Mouse (Mus musculus) adrenal gland, adult 18-20 months (tissue): ENCODE measurements around the gene Zfp646. TPM values are rescaled to one million over a fixed set of nuclear protein-coding genes. Genes with fewer than 3 reads are reported as not detected.
"Not testable (repeated sequence)": the region's sequence is repeated elsewhere in the genome, so short reads cannot be mapped to it uniquely, and the experiment has no call there.

Source experiments
- DNase-seq, 2 experiments: peaks; one replicate each; pipeline ENCODE4 v3.0.0; 2021 to 2022; ENCODE audit warnings: low spot score in 2 of 2
- long read RNA-seq, 2 experiments: library from polyadenylated mRNA; stranded (forward); transcript quantifications; one replicate each; pipeline ENCODE4 v2.0.0; 2021
- total RNA-seq, 2 experiments: library from RNA; stranded (reverse); gene quantifications; 1 replicate in 1 of 2; 2 replicates in 1 of 2; pipeline ENCODE4 v1.2.3; 2021

Gene Zfp646
- total RNA-seq = 10 to 100 TPM; 31.1 to 36.6 TPM
- long read RNA-seq, experiment 1, partial matches to known transcripts = 4 of 4 reads
- long read RNA-seq, experiment 1, other reads (novel, unspliced or antisense) = 0 of 4 reads
- long read RNA-seq, experiment 2, partial matches to known transcripts = 7 of 7 reads
- long read RNA-seq, experiment 2, other reads (novel, unspliced or antisense) = 0 of 7 reads

GRCm38 (mm10) chr7:127876041-127876466 lies at the start of gene Zfp646:
TSS of gene Zfp646 (plus strand) at chr7:127876221.
- DNase-seq = peak; percentile 69 to 70

GRCm38 (mm10) chr7:127835550-127835949 lies 40.5 kb upstream of the Zfp646 start:
- no peak for DNase-seq

DNA sequence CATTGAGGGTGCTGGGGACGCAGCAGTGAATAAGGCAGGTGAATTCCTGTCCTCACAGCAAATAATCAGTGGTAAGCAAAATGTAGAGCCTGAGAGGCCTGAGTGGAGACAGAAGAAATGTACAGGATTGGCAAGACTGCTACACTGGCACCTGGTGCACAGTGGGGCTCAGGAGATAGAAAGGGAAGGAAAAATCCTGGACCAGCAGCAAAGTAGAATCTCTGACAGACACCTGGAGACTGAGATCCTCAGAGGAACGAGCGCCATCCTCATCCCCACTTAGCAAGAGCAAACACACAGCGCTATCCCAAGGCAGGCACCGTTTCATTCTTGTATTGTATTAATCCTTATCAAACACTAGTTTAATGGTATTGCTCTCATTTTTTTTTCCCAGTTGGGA lies 38.5 kb upstream of the Zfp646 start:
- DNase-seq = no peak

GRCm38 (mm10) chr7:127837878-127838277 lies 38.1 kb upstream of the Zfp646 start:
- not testable (repeated sequence) for DNase-seq

DNA sequence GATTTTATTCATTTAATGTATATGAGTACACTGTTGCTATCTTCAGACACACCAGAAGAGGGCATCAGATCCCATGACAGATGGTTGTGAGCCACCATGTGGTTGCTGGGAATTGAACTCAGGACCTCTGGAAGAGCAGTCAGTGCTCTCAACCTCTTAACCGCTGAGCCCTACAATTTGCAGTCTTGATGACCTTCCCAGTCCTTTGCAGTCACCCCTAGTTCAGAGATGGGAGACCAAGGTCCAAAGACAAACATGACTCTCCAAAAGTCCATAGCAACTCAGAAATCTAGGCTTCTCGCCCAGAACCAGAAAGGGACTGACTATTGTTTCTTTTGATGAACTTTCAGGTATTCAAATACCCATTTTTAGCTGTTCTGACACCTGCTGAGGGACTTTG lies 36.0 kb upstream of the Zfp646 start:
- DNase-seq = not testable (repeated sequence)

- peak; percentile 47 to 57 for DNase-seq
Measured at GRCm38 (mm10) chr7:127840886-127841285, 35.1 kb upstream of the Zfp646 start.

DNA sequence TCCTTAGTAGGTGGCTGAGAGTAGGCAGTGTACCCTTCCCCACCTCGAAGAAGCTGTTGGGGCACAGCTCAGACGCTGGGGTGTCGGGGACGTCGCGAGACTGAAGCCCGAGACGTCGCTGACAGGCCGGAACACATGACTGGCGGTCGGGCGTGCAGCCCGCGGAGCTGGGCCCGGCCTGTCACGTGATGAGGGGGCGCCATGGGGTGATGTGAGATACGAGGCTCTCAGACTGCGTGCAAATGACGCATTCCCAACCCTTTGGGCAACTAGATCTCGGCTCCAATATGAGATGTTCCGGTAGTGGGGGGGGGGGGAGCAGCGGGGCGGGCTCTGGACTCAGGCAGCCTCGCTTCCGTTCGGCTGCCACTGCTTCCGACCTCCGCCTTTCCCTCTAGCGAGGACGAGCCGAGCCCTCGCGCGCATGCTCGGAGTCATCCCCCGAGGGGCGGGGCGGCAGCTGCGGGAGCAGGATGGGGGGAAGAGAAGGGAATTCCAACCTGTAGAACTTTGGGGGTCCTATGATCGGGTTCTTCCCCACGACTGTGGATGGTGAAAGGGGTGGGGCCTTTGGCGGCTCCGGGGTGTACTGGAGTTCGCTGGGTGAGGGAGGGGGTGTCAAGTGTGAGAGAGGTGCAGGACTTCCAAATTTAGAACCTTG lies 34.6 kb upstream of the Zfp646 start:
- peak; percentile 89 to 91 for DNase-seq

DNA sequence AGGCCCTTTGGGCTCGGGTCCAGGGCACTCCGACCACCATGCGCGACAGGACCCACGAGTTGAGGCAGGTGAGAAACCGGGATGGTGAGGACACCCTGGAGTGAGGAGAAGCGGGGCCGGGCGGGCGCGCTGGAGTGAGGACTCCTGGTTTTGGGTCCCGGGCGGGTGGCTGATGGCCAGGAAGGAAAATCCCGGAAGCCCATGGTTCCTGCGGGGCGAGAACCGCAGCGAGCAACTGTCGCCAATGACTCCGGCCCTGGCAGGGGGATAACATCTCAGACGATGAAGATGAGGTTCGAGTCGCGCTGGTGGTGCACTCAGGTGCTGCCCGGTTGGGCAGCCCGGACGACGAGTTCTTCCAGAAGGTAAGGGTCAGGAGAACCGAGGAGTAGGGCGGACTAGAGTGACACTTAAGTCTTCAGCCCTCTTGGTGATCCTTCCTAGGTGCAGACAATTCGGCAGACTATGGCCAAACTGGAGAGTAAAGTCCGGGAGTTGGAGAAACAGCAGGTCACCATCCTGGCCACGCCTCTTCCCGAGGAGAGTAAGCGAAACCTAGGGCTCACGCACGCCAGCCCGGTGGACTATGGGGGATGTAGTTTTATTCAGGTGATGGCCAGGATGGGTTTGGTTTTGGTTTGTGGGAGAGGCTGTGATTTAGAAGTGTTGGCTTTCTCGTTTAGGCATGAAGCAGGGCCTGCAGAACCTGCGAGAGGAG lies 33.9 kb upstream of the Zfp646 start:
- DNase-seq = peak; percentile 68 to 70

- no peak for DNase-seq
Measured at GRCm38 (mm10) chr7:127849973-127850875, 25.8 kb upstream of the Zfp646 start.

DNA sequence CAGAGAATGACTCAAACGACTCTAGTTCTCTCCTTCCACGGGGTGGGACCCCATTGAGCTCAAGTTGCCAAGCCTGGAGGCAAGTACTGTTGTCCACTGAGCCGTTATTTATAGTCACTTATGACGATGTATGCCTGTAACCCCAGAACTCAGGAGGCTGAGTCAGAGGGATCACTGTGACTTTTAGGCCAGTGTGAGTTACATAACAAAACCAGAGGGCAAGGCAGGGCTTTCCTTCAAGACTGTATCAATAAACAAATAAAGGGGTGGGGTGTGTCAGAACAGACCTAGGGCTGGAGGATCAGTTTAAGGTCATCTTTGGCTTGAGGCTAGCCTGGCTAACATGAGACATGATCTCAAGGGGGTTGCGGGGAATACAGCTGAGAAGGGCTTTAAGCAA lies 25.1 kb upstream of the Zfp646 start:
- no peak for DNase-seq

- no peak for DNase-seq
Measured at GRCm38 (mm10) chr7:127858258-127858657, 17.8 kb upstream of the Zfp646 start.

- DNase-seq = no peak
Measured at GRCm38 (mm10) chr7:127866434-127866833, 9.6 kb upstream of the Zfp646 start.

DNA sequence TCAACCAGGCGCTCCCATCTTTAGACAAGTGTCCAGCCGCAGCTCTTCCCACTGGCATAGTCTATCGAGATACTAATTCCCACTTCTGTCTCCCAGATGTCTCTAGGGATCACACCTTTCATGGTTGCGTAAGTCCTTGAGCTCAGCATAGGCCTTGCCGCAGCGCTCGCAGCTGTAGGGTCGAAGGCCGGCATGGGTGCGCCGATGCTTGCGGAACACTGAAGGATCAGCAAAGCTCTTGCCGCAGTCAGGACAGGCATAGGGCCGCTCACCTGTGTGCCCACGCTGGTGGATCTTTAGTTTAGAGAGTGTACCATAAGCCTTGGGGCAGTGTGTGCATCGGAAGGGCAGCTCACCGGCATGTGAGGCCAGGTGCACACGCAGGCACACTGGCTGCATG lies 8.4 kb upstream of the Zfp646 start:
- DNase-seq = no peak

- DNase-seq = no peak
Measured at GRCm38 (mm10) chr7:127869149-127869810, 6.7 kb upstream of the Zfp646 start.

DNA sequence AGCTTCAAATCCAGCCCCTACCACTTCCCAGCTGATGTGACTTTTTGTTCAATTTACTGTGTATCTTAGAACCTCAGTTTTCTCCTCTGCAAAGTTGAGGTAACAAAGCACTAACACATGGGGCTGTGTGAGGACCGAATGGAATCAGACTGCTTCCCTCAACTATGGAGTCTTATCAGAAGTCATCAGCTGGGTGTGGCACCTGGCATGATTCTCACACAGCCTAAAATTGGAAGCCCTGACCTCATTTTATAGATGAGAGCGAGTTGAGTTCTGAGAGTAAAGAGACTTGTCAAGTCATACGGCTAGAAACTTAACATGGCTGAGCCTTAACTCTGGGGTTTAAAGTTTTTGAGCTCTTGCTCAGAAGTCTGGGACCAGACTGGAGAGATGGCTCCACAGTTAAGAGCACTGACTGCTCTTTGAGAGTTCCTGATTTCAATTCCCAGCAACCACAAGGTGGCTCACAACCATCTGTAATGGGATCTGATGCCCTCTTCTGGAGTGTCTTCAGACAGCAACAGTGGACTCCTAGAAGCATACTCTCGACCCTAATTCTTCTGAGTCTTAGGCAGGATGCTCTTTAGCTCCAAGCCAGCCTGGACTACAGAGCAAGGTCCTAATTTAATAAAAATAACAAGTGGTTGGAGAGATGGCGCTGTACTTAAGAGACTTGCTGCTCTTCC lies 5.7 kb upstream of the Zfp646 start:
- no peak for DNase-seq

GRCm38 (mm10) chr7:127874812-127875626 lies 1.0 kb upstream of the Zfp646 start:
- no peak for DNase-seq

GRCm38 (mm10) chr7:127875627-127876001 lies 407 bp upstream of the Zfp646 start:
- DNase-seq = peak; percentile 82

DNA sequence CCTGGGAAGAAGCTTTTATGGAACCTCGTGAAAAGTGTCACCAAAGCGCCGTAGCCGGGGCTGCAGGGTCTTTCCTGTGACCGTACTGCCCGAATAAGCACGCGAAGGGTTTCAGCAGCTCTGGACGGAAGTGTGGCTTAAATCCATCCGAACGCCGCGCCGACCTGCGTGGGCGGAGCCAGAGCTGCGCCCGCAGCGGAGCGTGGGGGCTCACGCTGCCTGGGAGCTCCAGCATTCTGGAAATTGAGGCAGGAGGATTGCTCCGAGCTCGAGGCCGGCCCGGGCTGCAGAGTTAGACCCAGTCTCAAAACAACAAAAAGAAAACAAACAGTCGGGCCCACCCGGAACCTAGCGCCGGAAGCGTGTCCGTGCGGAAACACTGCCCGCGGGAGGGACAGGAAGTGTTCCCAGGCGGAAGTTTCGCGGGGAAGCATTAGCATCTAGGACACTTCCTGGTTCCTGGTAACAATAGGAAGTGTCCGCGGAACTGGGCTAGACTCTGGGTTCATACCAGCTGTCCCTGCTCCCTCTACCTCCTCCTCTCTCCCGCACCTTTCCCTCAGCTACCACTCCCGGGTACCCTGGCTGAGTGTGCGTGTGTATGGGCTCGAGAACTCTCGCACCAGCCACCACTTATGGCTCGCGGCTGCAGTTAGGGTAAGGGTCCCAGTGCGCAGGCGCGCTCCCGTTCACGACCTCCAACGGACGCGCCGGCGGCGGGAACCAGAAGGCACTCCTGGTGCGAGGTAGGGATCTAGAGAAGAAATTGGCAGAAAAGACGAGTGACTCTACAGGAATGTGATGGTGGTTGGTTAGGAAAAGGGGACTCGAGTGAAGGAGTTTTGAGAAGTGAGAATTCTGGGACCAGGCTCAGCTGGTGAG lies 687 bp downstream of the Zfp646 start, which contains the start of gene Zfp668:
Zfp668 (minus strand) TSS at position 362 of the 882 bp plus-strand sequence.
- peak; percentile 84 to 86 for DNase-seq
